Mouse (Mus musculus): ENCODE data around the gene Nr1h2. TPM values are rescaled to one million over a fixed set of nuclear protein-coding genes. Genes with fewer than 3 reads are reported as not detected.

Gene Nr1h2
- polyA plus RNA-seq, 1 experiment from 2014 or later, result 73.5 TPM

GRCm38 (mm10) chr7:44581637-44582036 is 27.9 kb upstream of the Nr1h2 start:
- ATAC-seq (replicated peaks; ENCODE audit: extremely low read depth, insufficient read depth, low FRiP score), result no peak
- no peaks in the 10 kb centered on the region for H3K36me3 ChIP-seq (ENCODE audit: control insufficient read depth, insufficient read depth)
- no peaks in the 10 kb centered on the region for H3K4me1 ChIP-seq (ENCODE audit: control insufficient read depth, insufficient read depth, low read length)
- H3K27me3 ChIP-seq (ENCODE audit: control insufficient read depth, insufficient read depth, low read length), result peaks cover 28% of the 10 kb centered on the region
- H3K4me3 ChIP-seq (ENCODE audit: low read length), result no peak overlapping the region
- WGBS, result 60% methylated on average over 6 of the region's 6 CpGs
- no peak overlapping the region for H3K4me2 ChIP-seq (ENCODE audit: low read depth, low read length)
- no peak overlapping the region for H3K9ac ChIP-seq (ENCODE audit: low read length)
- no peak overlapping the region for H3K27ac ChIP-seq (ENCODE audit: low read length)
- 0 out of 2 replicates have a peak, but pooled peaks cover 2% of the 10 kb centered on the region for H3K9me3 ChIP-seq (replicated peaks; ENCODE audit: control insufficient read depth, low read length)

DNA sequence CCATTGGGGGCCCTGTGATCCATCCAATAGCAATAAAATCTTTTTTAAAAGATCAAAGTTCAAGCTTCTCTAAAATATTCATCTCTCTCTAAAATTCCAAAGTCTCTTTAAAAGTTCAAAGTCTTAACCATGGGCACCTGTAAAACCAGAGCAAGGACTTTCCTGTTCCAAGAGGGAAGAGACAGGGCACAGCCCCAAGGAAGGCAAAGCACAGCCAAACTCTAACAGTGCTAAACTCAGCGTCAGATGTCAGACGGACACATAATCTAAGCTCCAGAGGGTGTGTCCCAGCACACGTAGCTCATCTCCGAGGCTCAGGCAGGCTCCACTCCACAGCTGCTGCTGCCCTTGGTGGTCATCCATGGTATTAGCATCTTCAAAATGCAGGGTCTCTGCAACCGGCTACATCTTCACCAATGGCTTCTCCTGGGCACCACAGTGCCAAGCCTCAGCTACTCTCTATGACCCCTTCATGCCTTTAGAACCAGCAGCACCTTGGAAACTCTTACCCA is 22.6 kb upstream of the Nr1h2 start:
- peaks cover 3% of the 10 kb centered on the region; the same call in 1 of the 2 replicates for H3K27me3 ChIP-seq (ENCODE audit: control insufficient read depth, insufficient read depth, low read length)
- WGBS, result 33% methylated on average over 5 of the region's 5 CpGs

GRCm38 (mm10) chr7:44572956-44573484 is 19.3 kb upstream of the Nr1h2 start:
- H3K9ac ChIP-seq (ENCODE audit: low read length), result no peak overlapping the region
- no peak overlapping the region for H3K27ac ChIP-seq (ENCODE audit: low read length)
- no peaks in the 10 kb centered on the region for H3K9me3 ChIP-seq (replicated peaks; ENCODE audit: control insufficient read depth, low read length)
- H3K27me3 ChIP-seq (ENCODE audit: control insufficient read depth, insufficient read depth, low read length), result no peaks in the 10 kb centered on the region; the same call in 1 of the 2 replicates
- ATAC-seq (replicated peaks; ENCODE audit: extremely low read depth, insufficient read depth, low FRiP score), result no peak
- no peaks in the 10 kb centered on the region for H3K36me3 ChIP-seq (ENCODE audit: control insufficient read depth, insufficient read depth)
- no peak overlapping the region for H3K4me3 ChIP-seq (ENCODE audit: low read length)
- H3K4me1 ChIP-seq (ENCODE audit: control insufficient read depth, insufficient read depth, low read length), result no peaks in the 10 kb centered on the region
- WGBS, result 66% methylated on average over 5 of the region's 5 CpGs
- H3K4me2 ChIP-seq (ENCODE audit: low read depth, low read length), result no peak overlapping the region

More for the DNA sequence above, 22.6 kb upstream of the Nr1h2 start:
- no peak for ATAC-seq (replicated peaks; ENCODE audit: extremely low read depth, insufficient read depth, low FRiP score)
- H3K9me3 ChIP-seq (replicated peaks; ENCODE audit: control insufficient read depth, low read length), result 0 out of 2 replicates have a peak, but pooled peaks cover 2% of the 10 kb centered on the region
- no peak overlapping the region for H3K27ac ChIP-seq (ENCODE audit: low read length)
- no peaks in the 10 kb centered on the region for H3K36me3 ChIP-seq (ENCODE audit: control insufficient read depth, insufficient read depth)
- H3K9ac ChIP-seq (ENCODE audit: low read length), result no peak overlapping the region
- H3K4me2 ChIP-seq (ENCODE audit: low read depth, low read length), result no peak overlapping the region
- H3K4me3 ChIP-seq (ENCODE audit: low read length), result no peak overlapping the region
- H3K4me1 ChIP-seq (ENCODE audit: control insufficient read depth, insufficient read depth, low read length), result no peaks in the 10 kb centered on the region

GRCm38 (mm10) chr7:44572213-44572701 is 18.5 kb upstream of the Nr1h2 start, which contains the start of gene Napsa:
TSS of gene Napsa (plus strand) at chr7:44572380.
- WGBS, result 33% methylated on average over 7 of the region's 7 CpGs
- Histone ChIP-seq H3K27me3 (ENCODE audit: control insufficient read depth, insufficient read depth, low read length) (peaks cover 2% of the 10 kb centered on the region), H3K4me3 (ENCODE audit: low read length) (no peak within 1 kb of the TSS), H3K4me1 (ENCODE audit: control insufficient read depth, insufficient read depth, low read length) (no peaks in the 10 kb centered on the region), H3K27ac (ENCODE audit: low read length) (no peak within 1 kb of the TSS), H3K9ac (ENCODE audit: low read length) (no peak within 1 kb of the TSS), H3K36me3 (ENCODE audit: control insufficient read depth, insufficient read depth) (no peaks in the 10 kb centered on the region), H3K9me3 (replicated peaks; ENCODE audit: control insufficient read depth, low read length) (no peaks in the 10 kb centered on the region), H3K4me2 (ENCODE audit: low read depth, low read length) (no peak within 1 kb of the TSS)
- no peak for ATAC-seq (replicated peaks; ENCODE audit: extremely low read depth, insufficient read depth, low FRiP score)

GRCm38 (mm10) chr7:44571811-44572210 is 18.1 kb upstream of the Nr1h2 start:
- H3K9ac ChIP-seq (ENCODE audit: low read length), result no peak overlapping the region
- H3K4me3 ChIP-seq (ENCODE audit: low read length), result no peak overlapping the region
- H3K27ac ChIP-seq (ENCODE audit: low read length), result no peak overlapping the region
- 72% methylated on average over 4 of the region's 4 CpGs for WGBS
- no peaks in the 10 kb centered on the region for H3K9me3 ChIP-seq (replicated peaks; ENCODE audit: control insufficient read depth, low read length)
- no peaks in the 10 kb centered on the region for H3K4me1 ChIP-seq (ENCODE audit: control insufficient read depth, insufficient read depth, low read length)
- no peaks in the 10 kb centered on the region for H3K36me3 ChIP-seq (ENCODE audit: control insufficient read depth, insufficient read depth)
- H3K27me3 ChIP-seq (ENCODE audit: control insufficient read depth, insufficient read depth, low read length), result peaks cover 2% of the 10 kb centered on the region
- no peak overlapping the region for H3K4me2 ChIP-seq (ENCODE audit: low read depth, low read length)
- ATAC-seq (replicated peaks; ENCODE audit: extremely low read depth, insufficient read depth, low FRiP score), result no peak

DNA sequence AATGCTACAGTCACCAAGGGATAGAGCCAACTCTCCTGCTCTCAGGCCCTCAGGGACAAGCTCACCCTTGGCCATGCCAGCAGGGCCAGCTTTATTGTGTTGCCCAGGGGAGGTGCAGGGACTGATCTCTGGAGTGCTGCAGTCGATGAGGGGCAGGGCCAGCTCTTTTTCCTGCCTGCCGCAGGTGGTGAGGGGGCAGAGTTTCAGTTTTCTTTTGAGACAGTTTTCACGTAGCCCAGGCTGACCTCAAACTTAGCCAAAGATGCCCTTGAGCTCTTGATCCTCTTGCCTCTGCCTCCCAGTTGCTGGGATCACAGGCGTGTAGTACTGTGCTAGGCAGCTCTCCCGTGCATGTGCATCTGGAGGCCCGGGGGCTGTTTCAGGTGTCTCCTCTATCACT is 17.2 kb upstream of the Nr1h2 start:
- Histone ChIP-seq H3K36me3 (ENCODE audit: control insufficient read depth, insufficient read depth) (no peaks in the 10 kb centered on the region), H3K27ac (ENCODE audit: low read length) (no peak overlapping the region), H3K27me3 (ENCODE audit: control insufficient read depth, insufficient read depth, low read length) (peaks cover 2% of the 10 kb centered on the region), H3K4me1 (ENCODE audit: control insufficient read depth, insufficient read depth, low read length) (no peaks in the 10 kb centered on the region), H3K4me2 (ENCODE audit: low read depth, low read length) (no peak overlapping the region), H3K9me3 (replicated peaks; ENCODE audit: control insufficient read depth, low read length) (no peaks in the 10 kb centered on the region), H3K9ac (ENCODE audit: low read length) (no peak overlapping the region), H3K4me3 (ENCODE audit: low read length) (no peak overlapping the region)
- no peak for ATAC-seq (replicated peaks; ENCODE audit: extremely low read depth, insufficient read depth, low FRiP score)
- WGBS, result 69% methylated on average over 6 of the region's 6 CpGs

- H3K9ac ChIP-seq (ENCODE audit: low read length), result no peak overlapping the region
- H3K27me3 ChIP-seq (ENCODE audit: control insufficient read depth, insufficient read depth, low read length), result peaks cover 2% of the 10 kb centered on the region
- H3K36me3 ChIP-seq (ENCODE audit: control insufficient read depth, insufficient read depth), result no peaks in the 10 kb centered on the region
- H3K4me3 ChIP-seq (ENCODE audit: low read length), result no peak overlapping the region
- no peaks in the 10 kb centered on the region for H3K9me3 ChIP-seq (replicated peaks; ENCODE audit: control insufficient read depth, low read length)
- no peak overlapping the region for H3K4me2 ChIP-seq (ENCODE audit: low read depth, low read length)
- WGBS, result 60% methylated on average over 9 of the region's 9 CpGs
- H3K4me1 ChIP-seq (ENCODE audit: control insufficient read depth, insufficient read depth, low read length), result no peaks in the 10 kb centered on the region
- no peak for ATAC-seq (replicated peaks; ENCODE audit: extremely low read depth, insufficient read depth, low FRiP score)
- H3K27ac ChIP-seq (ENCODE audit: low read length), result no peak overlapping the region
Observed at GRCm38 (mm10) chr7:44568803-44569202, 15.1 kb upstream of the Nr1h2 start.

DNA sequence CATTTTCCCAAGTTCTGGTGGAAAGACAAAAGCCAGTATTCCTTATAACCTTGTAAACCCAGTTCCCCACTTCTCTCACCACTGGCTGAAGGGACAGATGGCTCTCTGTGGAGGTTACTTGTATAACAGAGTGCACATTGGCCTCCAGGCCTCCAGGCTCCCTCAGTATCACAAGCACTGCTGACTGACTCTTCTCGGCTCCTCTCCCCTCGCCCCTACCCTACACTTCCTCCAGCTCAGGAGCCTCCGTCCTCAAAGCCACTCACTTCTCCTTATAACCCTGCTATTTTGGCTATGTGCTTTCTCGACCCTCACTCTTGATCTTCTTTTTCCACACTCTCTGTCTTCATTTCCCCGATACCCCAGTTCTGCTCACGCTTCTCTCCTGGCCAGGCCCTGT is 11.7 kb upstream of the Nr1h2 start:
- H3K36me3 ChIP-seq (ENCODE audit: control insufficient read depth, insufficient read depth), result no peaks in the 10 kb centered on the region
- 59% methylated on average over 6 of the region's 6 CpGs for WGBS
- H3K4me3 ChIP-seq (ENCODE audit: low read length), result no peak overlapping the region
- H3K27me3 ChIP-seq (ENCODE audit: control insufficient read depth, insufficient read depth, low read length), result peaks cover 2% of the 10 kb centered on the region; the same call in 1 of the 2 replicates
- no peak overlapping the region for H3K9ac ChIP-seq (ENCODE audit: low read length)
- ATAC-seq (replicated peaks; ENCODE audit: extremely low read depth, insufficient read depth, low FRiP score), result no peak
- H3K4me1 ChIP-seq (ENCODE audit: control insufficient read depth, insufficient read depth, low read length), result no peaks in the 10 kb centered on the region
- H3K4me2 ChIP-seq (ENCODE audit: low read depth, low read length), result no peak overlapping the region
- H3K27ac ChIP-seq (ENCODE audit: low read length), result no peak overlapping the region
- H3K9me3 ChIP-seq (replicated peaks; ENCODE audit: control insufficient read depth, low read length), result no peaks in the 10 kb centered on the region

DNA sequence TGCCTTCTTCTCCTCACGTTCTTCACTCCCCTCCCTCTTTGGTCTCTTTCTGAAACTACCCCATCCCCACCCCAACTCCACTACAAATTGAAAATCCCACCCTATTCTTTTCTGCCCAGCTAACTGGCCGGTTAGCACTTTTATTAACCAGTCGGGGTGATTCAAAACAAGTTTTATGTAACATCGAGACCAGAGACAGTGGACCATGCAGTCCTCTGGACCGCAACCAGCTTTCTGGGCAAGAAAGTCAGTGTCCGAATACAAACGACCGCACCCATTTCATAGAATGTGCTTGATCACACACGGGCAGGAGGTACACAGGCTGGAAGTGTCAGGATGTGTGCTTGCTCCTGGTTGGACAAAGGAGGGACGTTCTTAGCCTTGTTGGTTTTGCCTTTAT is 10.7 kb upstream of the Nr1h2 start:
- no peaks in the 10 kb centered on the region for H3K4me1 ChIP-seq (ENCODE audit: control insufficient read depth, insufficient read depth, low read length)
- H3K9me3 ChIP-seq (replicated peaks; ENCODE audit: control insufficient read depth, low read length), result no peaks in the 10 kb centered on the region
- H3K36me3 ChIP-seq (ENCODE audit: control insufficient read depth, insufficient read depth), result no peaks in the 10 kb centered on the region
- H3K27ac ChIP-seq (ENCODE audit: low read length), result no peak overlapping the region
- H3K27me3 ChIP-seq (ENCODE audit: control insufficient read depth, insufficient read depth, low read length), result peaks cover 2% of the 10 kb centered on the region; the same call in 1 of the 2 replicates
- 76% methylated on average over 10 of the region's 10 CpGs for WGBS
- H3K4me2 ChIP-seq (ENCODE audit: low read depth, low read length), result no peak overlapping the region
- no peak overlapping the region for H3K4me3 ChIP-seq (ENCODE audit: low read length)
- no peak overlapping the region for H3K9ac ChIP-seq (ENCODE audit: low read length)
- ATAC-seq (replicated peaks; ENCODE audit: extremely low read depth, insufficient read depth, low FRiP score), result no peak

Data from heart, embryonic 16.5 days (tissue).